ENCODE assay signal across 17 mouse cellular contexts in the genomic region with DNA sequence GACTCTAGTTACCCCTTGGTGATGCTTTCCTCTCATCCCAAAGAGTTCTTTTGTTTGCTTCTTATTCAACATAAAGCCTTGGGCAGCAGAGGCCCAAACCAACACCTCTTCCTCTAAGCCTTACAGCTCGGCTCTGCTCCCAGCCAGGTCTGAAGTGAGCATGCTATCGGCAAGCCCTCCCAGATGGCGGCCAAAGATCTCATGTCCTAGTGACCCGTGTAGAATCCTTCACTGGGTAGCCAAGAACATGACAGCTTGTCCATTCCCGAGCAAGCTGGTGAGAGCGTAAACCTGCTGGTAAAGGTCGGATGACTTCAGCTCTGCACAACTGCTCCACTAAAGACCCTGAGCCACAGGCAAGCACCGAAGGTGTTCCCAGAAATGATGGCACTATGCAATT.
"Had no signal": no experiment of that assay in that cellular context is flagged by ENCODE, and none has a peak within 500 bp of the region (broad histone marks: within the 10 kb centered on the region; RNA-seq: fewer than 3 reads in every experiment).

No protein-coding gene starts in this region.

- H3K4me1 ChIP-seq: lung, embryonic 15.5 days; megakaryocyte, embryonic 14.5 days; midbrain, embryonic 15.5 days; neural tube, embryonic 12.5 days; stomach, embryonic 15.5 days had no signal

- DNase-seq: lung, adult 2 months; lung, postnatal 14 days; lung, postnatal 36 days; right cerebral cortex, postnatal 14 days; thymus, adult 2 months; thymus, postnatal 25 days; thymus, postnatal 4 days had no signal

- H3K9ac ChIP-seq: lung, embryonic 15.5 days; midbrain, embryonic 13.5 days; midbrain, embryonic 15.5 days; neural tube, embryonic 12.5 days; stomach, embryonic 15.5 days had no signal

- H3K27ac ChIP-seq: lung, embryonic 15.5 days; macrophage; midbrain, embryonic 13.5 days; midbrain, embryonic 15.5 days; neural tube, embryonic 12.5 days; stomach, embryonic 15.5 days; stomach, postnatal 0 days had no signal

- ATAC-seq: lung, postnatal 0 days; midbrain, embryonic 13.5 days; midbrain, embryonic 15.5 days had no signal

- H3K27me3 ChIP-seq: lung, embryonic 15.5 days; megakaryocyte, embryonic 14.5 days; midbrain, embryonic 13.5 days; midbrain, embryonic 15.5 days; neural tube, embryonic 12.5 days; stomach, embryonic 15.5 days had no signal

- H3K9me3 ChIP-seq: lung, embryonic 15.5 days; midbrain, embryonic 13.5 days; midbrain, embryonic 15.5 days; neural tube, embryonic 12.5 days; stomach, embryonic 15.5 days had no signal

- H3K4me3 ChIP-seq: lung, embryonic 15.5 days; megakaryocyte, embryonic 14.5 days; midbrain, embryonic 13.5 days; midbrain, embryonic 15.5 days; neural tube, embryonic 12.5 days; stomach, embryonic 15.5 days had no signal

- H3K36me3 ChIP-seq: lung, embryonic 15.5 days; midbrain, embryonic 13.5 days; midbrain, embryonic 15.5 days; neural tube, embryonic 12.5 days; stomach, embryonic 15.5 days had no signal

- H3K4me2 ChIP-seq: lung, embryonic 15.5 days; midbrain, embryonic 11.5 days; midbrain, embryonic 13.5 days; midbrain, embryonic 15.5 days; neural tube, embryonic 12.5 days; stomach, embryonic 15.5 days had no signal
